Comparison of ENCODE assay signal across 10 mouse cellular contexts in the genomic region with DNA sequence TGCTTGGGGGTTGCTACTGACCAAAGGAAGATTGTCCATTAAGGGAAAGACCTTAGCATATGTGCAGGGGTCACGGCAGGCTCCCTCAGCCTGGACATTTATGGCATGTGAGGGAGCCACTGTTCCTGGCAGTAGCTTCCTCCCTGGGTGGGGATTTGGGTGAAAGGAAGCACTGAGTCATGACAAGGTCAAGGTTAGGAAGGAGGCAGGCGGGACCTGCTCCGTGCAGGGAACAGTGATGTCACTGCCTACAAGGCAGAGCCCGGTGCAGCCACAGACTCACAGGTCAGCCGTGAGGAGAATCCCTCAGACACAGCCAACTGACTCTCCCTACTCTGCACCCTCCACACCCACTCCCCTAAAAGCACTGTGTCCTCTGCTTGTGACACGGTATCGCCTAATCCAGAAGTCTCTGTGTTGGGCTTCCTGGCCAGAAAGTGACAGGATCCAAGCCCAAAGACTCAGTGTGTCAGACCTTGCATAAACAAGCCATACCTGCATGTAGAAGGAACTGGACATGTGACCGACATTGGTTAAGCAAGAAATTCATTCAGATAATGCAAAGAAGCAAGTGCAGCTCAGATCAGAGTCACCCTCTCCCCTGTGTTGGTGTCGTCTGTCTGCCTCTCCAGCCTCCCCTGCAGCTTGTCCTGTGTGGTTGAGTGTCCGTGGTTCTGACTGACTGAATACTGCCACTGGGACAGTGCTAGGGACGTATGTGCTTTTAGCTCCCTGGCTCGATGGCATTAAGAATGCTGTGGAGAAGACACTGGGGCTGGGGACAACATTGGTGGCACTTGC. TPM values are rescaled to one million over a fixed set of nuclear protein-coding genes. Genes with fewer than 3 reads are reported as not detected.
DNase-seq lines count a peak whose midpoint lies in the region; ATAC-seq lines count a peak whose summit lies in the region.
"Had no signal": no experiment of that assay in that cellular context is flagged by ENCODE, and none has a peak within 500 bp of the region (broad histone marks: within the 10 kb centered on the region; RNA-seq: fewer than 3 reads in every experiment).

No protein-coding gene starts in this region.

- 80% methylated on average over 12 of the region's 12 CpGs for WGBS in hindbrain, embryonic 15.5 days
- WGBS in hindbrain, embryonic 13.5 days, result 82% methylated on average over 12 of the region's 12 CpGs

- no peak overlapping the region for H3K27ac ChIP-seq in hindbrain, embryonic 15.5 days (replicated peaks)
- no peak overlapping the region for H3K27ac ChIP-seq in hindbrain, embryonic 13.5 days
- H3K27ac ChIP-seq: layer of hippocampus, adult 2 months had no signal

- DNase-seq in adrenal gland, postnatal 36 days, result peak; percentile 84 to 85
- peak; percentile 66 for DNase-seq in kidney, adult 11 months
- peak; percentile 39 to 49 for DNase-seq in lung, postnatal 4 days
- no peak for DNase-seq in left cerebral cortex, adult 11 months (ENCODE audit: low spot score)
- DNase-seq in testis, postnatal 10 days (ENCODE audit: low spot score), result no peak
- no peak for DNase-seq in frontal cortex, postnatal 14 days (ENCODE audit: low spot score in 2 of 2)
- DNase-seq: right cerebral cortex, adult 18-20 months had no signal

- no peaks in the 10 kb centered on the region for H3K27me3 ChIP-seq in hindbrain, embryonic 15.5 days
- H3K27me3 ChIP-seq in hindbrain, embryonic 13.5 days, result no peaks in the 10 kb centered on the region

- H3K9me3 ChIP-seq in hindbrain, embryonic 15.5 days, result no peaks in the 10 kb centered on the region
- no peaks in the 10 kb centered on the region for H3K9me3 ChIP-seq in hindbrain, embryonic 13.5 days

- H3K4me2 ChIP-seq in hindbrain, embryonic 15.5 days, result no peak overlapping the region
- no peak overlapping the region for H3K4me2 ChIP-seq in hindbrain, embryonic 13.5 days

- H3K4me1 ChIP-seq in hindbrain, embryonic 15.5 days (replicated peaks), result no peaks in the 10 kb centered on the region
- H3K4me1 ChIP-seq in hindbrain, embryonic 13.5 days (replicated peaks), result peaks cover 13% of the 10 kb centered on the region

- H3K36me3 ChIP-seq in hindbrain, embryonic 15.5 days, result no peaks in the 10 kb centered on the region
- no peaks in the 10 kb centered on the region for H3K36me3 ChIP-seq in hindbrain, embryonic 13.5 days

- H3K4me3 ChIP-seq in hindbrain, embryonic 15.5 days, result no peak overlapping the region
- H3K4me3 ChIP-seq in hindbrain, embryonic 13.5 days, result no peak overlapping the region
- H3K4me3 ChIP-seq: layer of hippocampus, adult 2 months had no signal

- peak; percentile 35; the same call in 1 of the 2 replicates for ATAC-seq in hindbrain, embryonic 15.5 days (ENCODE audit: low FRiP score, low read depth)
- no peak for ATAC-seq in hindbrain, embryonic 13.5 days (ENCODE audit: low FRiP score)

- no peak overlapping the region for H3K9ac ChIP-seq in hindbrain, embryonic 15.5 days
- no peak overlapping the region for H3K9ac ChIP-seq in hindbrain, embryonic 13.5 days

RNA-seq across cellular contexts. Expression of a gene that starts 27.9 kb away (rescaled TPM):
- 91.8 and 92.1 TPM in 2 replicates for polyA plus RNA-seq in hindbrain, embryonic 15.5 days (2015; fragmentation: Nextera tagmentation; extraction: Ambion mirVana)
- 93.3 and 94.0 TPM in 2 replicates for polyA plus RNA-seq in hindbrain, embryonic 13.5 days (2015; fragmentation: Nextera tagmentation; extraction: Ambion mirVana)
- 100 to 1,000 TPM; 359 to 687 TPM for total RNA-seq in adrenal gland, postnatal 36 days (2021)

RNA-seq across cellular contexts. Expression of a gene that starts 27.9 kb away (rescaled TPM):
- 43.0 and 43.6 TPM in 2 replicates for polyA plus RNA-seq in hindbrain, embryonic 15.5 days (2015; fragmentation: Nextera tagmentation; extraction: Ambion mirVana)
- 41.6 and 42.4 TPM in 2 replicates for polyA plus RNA-seq in hindbrain, embryonic 13.5 days (2015; fragmentation: Nextera tagmentation; extraction: Ambion mirVana)
- total RNA-seq in adrenal gland, postnatal 36 days (2021), result 100 to 1,000 TPM; 182 to 302 TPM

Comparison
In these comparisons a context has a peak if more than half of its experiments do, and no peak if none do; other contexts are left out.
1. DNase-seq: peak in adrenal gland, postnatal 36 days (2 of 2), kidney, adult 11 months (single experiment) and lung, postnatal 4 days (2 of 2); none in left cerebral cortex, adult 11 months (single experiment), testis, postnatal 10 days (single experiment) and frontal cortex, postnatal 14 days (0 of 2).